Mouse (Mus musculus): Measurements from ENCODE around the gene Grm8. TPM values are rescaled to one million over a fixed set of nuclear protein-coding genes. Genes with fewer than 3 reads are reported as not detected.

The Grm8 gene
- polyA plus RNA-seq, 1 experiment from 2014 or later, result 2.0 TPM

DNA sequence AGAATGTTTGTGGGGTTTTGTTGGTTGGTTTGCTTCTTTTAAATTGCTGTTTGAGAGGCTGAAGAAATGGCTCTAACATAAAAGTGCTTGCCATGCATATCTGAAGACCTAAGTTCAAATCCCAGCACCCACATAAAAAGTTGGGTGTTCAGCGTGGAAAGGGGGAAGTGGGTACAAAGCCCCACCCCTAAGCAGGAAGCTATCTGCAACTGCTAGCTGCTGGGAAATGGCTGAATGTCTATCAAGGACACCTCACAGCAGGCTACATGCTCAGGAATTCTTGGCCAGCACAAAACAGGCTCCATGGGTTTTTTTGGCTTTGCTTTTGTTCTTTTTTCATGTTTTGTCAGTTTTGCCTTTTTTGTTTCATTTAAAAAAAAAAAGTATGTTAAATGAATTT, 20.1 kb downstream of the Grm8 start:
- no peaks in the 10 kb centered on the region for H3K9me3 ChIP-seq
- H3K27ac ChIP-seq, result no peak overlapping the region
- no peaks in the 10 kb centered on the region for H3K27me3 ChIP-seq
- no peak overlapping the region for H3K4me3 ChIP-seq
- H3K4me1 ChIP-seq, result no peaks in the 10 kb centered on the region
- 79% methylated on average over 1 of the region's 1 CpGs for WGBS
- no peak overlapping the region for H3K4me2 ChIP-seq (replicated peaks)
- no peak for ATAC-seq (ENCODE audit: insufficient number of reproducible peaks, insufficient read depth, low FRiP score, low TSS enrichment)
- no peak overlapping the region for H3K9ac ChIP-seq
- H3K36me3 ChIP-seq, result no peaks in the 10 kb centered on the region

DNA sequence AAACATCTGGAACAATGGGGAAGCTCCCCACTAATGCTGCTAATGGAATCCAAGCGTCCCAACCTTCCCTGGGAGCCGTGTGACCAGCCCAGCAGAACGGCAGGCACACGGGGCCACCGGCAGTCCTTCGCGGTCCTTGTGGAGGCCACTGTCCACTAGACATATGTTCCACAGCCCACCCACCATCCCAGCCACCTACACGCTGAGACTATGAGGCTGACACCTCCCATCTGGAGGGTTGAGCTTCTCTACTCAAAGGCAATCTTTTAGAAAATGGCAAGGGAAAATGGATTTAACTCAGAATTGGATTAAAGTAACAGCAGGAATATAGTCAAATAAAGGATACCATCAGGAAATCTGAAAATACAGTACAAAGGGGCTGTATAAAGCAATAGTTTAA, 23.4 kb downstream of the Grm8 start:
- H3K27me3 ChIP-seq, result no peaks in the 10 kb centered on the region
- ATAC-seq (ENCODE audit: insufficient number of reproducible peaks, insufficient read depth, low FRiP score, low TSS enrichment), result no peak
- H3K9me3 ChIP-seq, result no peaks in the 10 kb centered on the region
- no peak overlapping the region for H3K4me2 ChIP-seq (replicated peaks)
- 91% methylated on average over 8 of the region's 8 CpGs for WGBS
- no peak overlapping the region for H3K4me3 ChIP-seq
- H3K4me1 ChIP-seq, result no peaks in the 10 kb centered on the region
- no peak overlapping the region for H3K27ac ChIP-seq
- no peak overlapping the region for H3K9ac ChIP-seq
- no peaks in the 10 kb centered on the region for H3K36me3 ChIP-seq

DNA sequence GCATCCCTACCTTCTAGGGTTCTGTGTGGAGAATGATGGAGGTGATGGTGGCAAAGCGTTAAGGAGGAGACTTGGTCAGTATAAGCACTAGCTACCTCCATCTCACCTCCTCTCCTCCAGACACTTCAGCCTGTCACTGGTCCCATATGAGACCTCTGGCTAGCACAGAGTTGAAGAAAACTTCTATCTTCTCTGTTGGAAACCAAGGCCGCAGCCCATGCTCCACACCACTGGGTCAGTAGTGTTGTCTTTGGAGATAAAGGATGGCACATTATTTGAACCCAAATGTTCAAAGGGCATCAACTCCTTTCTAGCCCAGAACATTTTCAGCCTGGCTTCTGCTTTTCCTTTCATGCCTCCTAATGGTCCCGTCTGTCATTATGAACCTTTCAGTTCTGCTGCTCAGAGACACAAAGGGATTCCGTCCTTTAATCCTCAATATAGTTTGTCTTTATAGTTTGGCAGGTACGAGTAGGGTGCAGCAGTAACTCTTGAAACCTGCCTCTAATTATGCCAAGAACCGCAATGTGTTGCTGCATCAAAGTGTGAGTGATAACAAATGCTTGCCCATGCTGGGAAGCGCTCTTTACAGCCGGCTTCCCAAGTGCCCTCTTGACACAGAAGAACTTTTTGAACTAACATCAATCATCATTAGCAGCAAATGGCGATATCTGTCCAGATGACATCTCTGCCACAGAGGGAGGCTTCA, 32.2 kb downstream of the Grm8 start:
- WGBS, result 67% methylated on average over 9 of the region's 9 CpGs
- H3K9ac ChIP-seq, result no peak overlapping the region
- no peak for ATAC-seq (ENCODE audit: insufficient number of reproducible peaks, insufficient read depth, low FRiP score, low TSS enrichment)
- H3K4me3 ChIP-seq, result no peak overlapping the region
- H3K4me2 ChIP-seq (replicated peaks), result no peak overlapping the region
- no peaks in the 10 kb centered on the region for H3K9me3 ChIP-seq
- H3K4me1 ChIP-seq, result no peaks in the 10 kb centered on the region
- no peaks in the 10 kb centered on the region for H3K27me3 ChIP-seq
- no peak overlapping the region for H3K27ac ChIP-seq
- no peaks in the 10 kb centered on the region for H3K36me3 ChIP-seq

DNA sequence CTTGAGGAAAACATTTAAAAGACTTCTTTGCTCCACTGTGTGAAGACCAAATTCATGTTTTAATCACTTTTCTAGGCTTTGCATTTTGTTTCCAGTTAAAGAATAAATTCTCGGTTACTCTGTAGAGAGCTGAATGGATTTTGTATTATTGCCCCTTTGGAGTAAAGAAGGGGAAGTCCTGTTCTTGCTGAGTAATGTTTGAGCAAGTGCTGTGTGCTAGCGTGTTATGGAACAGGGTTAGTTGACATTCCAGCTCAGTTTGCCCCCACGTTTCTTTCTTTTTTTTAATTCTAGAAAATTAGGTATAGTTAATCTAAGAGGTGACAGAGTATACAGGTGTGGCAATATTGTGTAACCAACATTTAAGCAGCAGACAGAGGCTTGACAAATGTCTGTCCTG, 35.0 kb downstream of the Grm8 start:
- WGBS, result 86% methylated on average over 3 of the region's 3 CpGs
- no peak overlapping the region for H3K4me3 ChIP-seq

DNA sequence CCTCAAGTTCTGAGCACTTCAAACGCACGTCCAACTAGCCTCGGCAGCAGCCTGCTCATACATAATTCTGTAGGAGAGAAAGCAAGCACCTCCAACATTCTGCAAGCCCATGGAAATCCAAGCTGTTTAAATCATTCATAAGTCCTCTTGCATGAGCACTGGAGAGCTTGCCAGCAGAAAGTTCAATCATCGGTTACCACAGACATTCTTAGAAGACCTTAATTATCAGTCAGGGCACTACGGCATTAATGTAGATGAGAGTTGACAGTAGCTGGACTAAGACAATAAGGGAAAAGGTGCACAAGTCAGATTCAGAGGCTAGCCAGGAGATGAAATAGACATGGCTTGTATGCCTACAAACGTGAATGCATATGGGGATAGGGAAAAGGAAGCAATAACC, 42.5 kb downstream of the Grm8 start:
- Histone ChIP-seq H3K4me3 (no peak overlapping the region), H3K36me3 (no peaks in the 10 kb centered on the region), H3K27me3 (no peaks in the 10 kb centered on the region), H3K4me2 (replicated peaks) (no peak overlapping the region), H3K9ac (no peak overlapping the region), H3K27ac (no peak overlapping the region), H3K9me3 (no peaks in the 10 kb centered on the region), H3K4me1 (no peaks in the 10 kb centered on the region)
- WGBS, result 89% methylated on average over 6 of the region's 6 CpGs
- ATAC-seq (ENCODE audit: insufficient number of reproducible peaks, insufficient read depth, low FRiP score, low TSS enrichment), result no peak

More for the DNA sequence above, 35.0 kb downstream of the Grm8 start:
- Histone ChIP-seq H3K36me3 (no peaks in the 10 kb centered on the region), H3K9ac (no peak overlapping the region), H3K9me3 (no peaks in the 10 kb centered on the region), H3K4me2 (replicated peaks) (no peak overlapping the region), H3K4me1 (no peaks in the 10 kb centered on the region), H3K27me3 (no peaks in the 10 kb centered on the region), H3K27ac (no peak overlapping the region)
- ATAC-seq (ENCODE audit: insufficient number of reproducible peaks, insufficient read depth, low FRiP score, low TSS enrichment), result no peak

DNA sequence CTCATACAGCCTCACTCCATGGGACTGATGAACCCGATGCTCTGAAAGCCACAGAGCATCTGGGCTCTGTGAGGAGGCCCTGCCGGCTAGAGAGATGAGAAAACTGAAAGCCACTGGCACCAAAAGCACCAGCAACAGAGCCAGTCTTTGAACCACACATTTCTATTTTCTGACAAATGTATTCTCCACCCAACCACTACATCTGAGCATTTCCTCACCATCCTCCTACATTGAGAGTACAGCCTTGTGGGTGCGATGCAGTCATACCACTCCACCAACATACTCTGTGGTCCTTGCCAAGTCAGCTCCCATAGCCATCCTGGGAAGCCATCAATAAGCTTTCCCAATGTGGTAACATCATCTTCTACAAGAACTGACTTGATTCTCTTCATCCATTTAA, 43.1 kb downstream of the Grm8 start:
- no peak overlapping the region for H3K27ac ChIP-seq
- WGBS, result 86% methylated on average over 3 of the region's 3 CpGs
- no peak for ATAC-seq (ENCODE audit: insufficient number of reproducible peaks, insufficient read depth, low FRiP score, low TSS enrichment)

DNA sequence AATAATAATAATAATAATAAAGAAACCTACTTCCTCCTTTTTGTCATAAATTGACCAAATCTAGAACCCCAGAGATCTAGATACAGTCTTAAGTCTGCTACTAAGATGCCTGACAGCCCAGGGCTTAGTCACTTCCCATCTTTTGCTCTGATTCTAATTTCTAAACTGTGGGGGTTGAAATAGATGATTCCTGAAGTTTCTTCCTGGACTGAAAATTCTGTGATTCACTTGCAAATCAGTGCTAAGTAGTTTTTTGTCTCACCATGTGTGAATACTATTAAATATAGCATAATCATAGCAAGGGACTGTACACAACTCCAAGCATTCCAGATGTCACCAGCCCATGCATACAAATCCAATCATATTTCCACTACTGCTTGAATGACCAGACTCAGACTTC, 44.0 kb downstream of the Grm8 start:
- no peak for ATAC-seq (ENCODE audit: insufficient number of reproducible peaks, insufficient read depth, low FRiP score, low TSS enrichment)
- H3K36me3 ChIP-seq, result no peaks in the 10 kb centered on the region
- H3K9ac ChIP-seq, result no peak overlapping the region
- no peak overlapping the region for H3K4me2 ChIP-seq (replicated peaks)
- no peaks in the 10 kb centered on the region for H3K4me1 ChIP-seq
- H3K9me3 ChIP-seq, result no peaks in the 10 kb centered on the region
- H3K27me3 ChIP-seq, result no peaks in the 10 kb centered on the region
- no peak overlapping the region for H3K4me3 ChIP-seq
- H3K27ac ChIP-seq, result no peak overlapping the region

More for the DNA sequence above, 43.1 kb downstream of the Grm8 start:
- Histone ChIP-seq H3K27me3 (no peaks in the 10 kb centered on the region), H3K4me3 (no peak overlapping the region), H3K9ac (no peak overlapping the region), H3K4me2 (replicated peaks) (no peak overlapping the region), H3K4me1 (no peaks in the 10 kb centered on the region), H3K9me3 (no peaks in the 10 kb centered on the region), H3K36me3 (no peaks in the 10 kb centered on the region)

DNA sequence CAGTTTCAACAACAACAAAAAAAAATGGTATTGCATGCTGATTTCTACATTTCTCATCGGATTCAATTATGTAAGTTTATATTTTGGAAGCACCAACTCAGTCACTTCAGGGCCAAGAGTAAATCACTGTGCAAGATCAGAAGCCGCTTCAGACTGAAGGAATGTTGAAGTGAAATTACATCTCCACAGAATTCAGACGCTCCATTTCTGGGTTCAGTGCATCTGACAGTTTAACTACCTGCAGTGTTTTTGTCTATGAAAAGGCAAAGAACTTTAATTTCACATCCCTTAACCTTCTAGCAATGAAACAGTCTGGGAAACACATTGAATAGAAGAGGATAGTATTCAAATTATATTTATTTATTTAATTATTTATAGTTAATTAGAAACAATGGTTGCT, 59.4 kb downstream of the Grm8 start:
- Histone ChIP-seq H3K9me3 (no peaks in the 10 kb centered on the region), H3K4me2 (replicated peaks) (no peak overlapping the region), H3K9ac (no peak overlapping the region), H3K27ac (no peak overlapping the region), H3K4me3 (no peak overlapping the region), H3K27me3 (no peaks in the 10 kb centered on the region), H3K4me1 (no peaks in the 10 kb centered on the region), H3K36me3 (no peaks in the 10 kb centered on the region)
- no peak for ATAC-seq (ENCODE audit: insufficient number of reproducible peaks, insufficient read depth, low FRiP score, low TSS enrichment)
- WGBS, result 73% methylated on average over 3 of the region's 3 CpGs

DNA sequence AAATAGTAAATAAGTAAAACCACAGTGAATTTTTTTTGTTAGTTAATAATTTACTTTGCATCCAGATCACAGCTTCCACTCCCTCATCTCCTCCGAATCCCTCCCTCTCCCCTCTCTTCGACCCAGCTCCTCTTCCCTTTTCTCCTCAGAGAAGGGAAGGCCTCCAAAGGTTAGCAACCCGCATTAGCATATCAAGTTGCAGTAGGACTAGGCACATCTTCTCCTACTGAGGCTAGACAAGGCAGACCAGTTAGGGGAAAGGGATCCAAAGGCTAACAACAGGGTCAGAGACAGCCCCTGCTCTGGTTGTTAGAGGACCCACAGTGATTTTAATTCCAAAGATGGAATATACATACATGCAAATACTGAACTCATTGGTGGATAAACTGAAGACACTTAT, 60.5 kb downstream of the Grm8 start:
- WGBS, result 37% methylated on average over 3 of the region's 3 CpGs
- Histone ChIP-seq H3K36me3 (no peaks in the 10 kb centered on the region), H3K4me3 (no peak overlapping the region), H3K4me1 (no peaks in the 10 kb centered on the region), H3K27ac (no peak overlapping the region), H3K4me2 (replicated peaks) (no peak overlapping the region), H3K9me3 (no peaks in the 10 kb centered on the region), H3K9ac (no peak overlapping the region), H3K27me3 (no peaks in the 10 kb centered on the region)
- ATAC-seq (ENCODE audit: insufficient number of reproducible peaks, insufficient read depth, low FRiP score, low TSS enrichment), result no peak

DNA sequence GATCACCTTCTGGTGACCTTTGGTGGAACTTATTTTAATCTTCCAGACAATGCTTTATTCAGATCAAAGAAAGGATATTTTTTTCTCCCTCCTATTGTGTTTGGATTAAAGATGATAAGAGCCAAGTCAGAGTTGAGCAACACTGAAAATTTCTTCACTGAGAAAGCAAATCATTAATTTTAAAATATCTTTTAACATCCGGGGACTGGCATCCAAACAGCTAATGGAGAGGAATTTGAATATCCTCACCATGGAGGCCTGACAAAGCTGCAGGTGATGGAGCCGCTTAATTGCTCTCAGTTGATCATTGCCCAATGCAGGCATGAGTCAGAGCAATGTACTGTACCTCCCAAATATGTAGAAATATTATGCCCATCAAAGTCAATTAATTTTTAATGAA, 83.0 kb downstream of the Grm8 start:
- Histone ChIP-seq H3K27me3 (no peaks in the 10 kb centered on the region), H3K9ac (no peak overlapping the region), H3K9me3 (no peaks in the 10 kb centered on the region), H3K4me1 (no peaks in the 10 kb centered on the region), H3K27ac (no peak overlapping the region), H3K4me2 (replicated peaks) (no peak overlapping the region), H3K36me3 (no peaks in the 10 kb centered on the region), H3K4me3 (no peak overlapping the region)
- no peak for ATAC-seq (ENCODE audit: insufficient number of reproducible peaks, insufficient read depth, low FRiP score, low TSS enrichment)
- 85% methylated on average over 2 of the region's 2 CpGs for WGBS

DNA sequence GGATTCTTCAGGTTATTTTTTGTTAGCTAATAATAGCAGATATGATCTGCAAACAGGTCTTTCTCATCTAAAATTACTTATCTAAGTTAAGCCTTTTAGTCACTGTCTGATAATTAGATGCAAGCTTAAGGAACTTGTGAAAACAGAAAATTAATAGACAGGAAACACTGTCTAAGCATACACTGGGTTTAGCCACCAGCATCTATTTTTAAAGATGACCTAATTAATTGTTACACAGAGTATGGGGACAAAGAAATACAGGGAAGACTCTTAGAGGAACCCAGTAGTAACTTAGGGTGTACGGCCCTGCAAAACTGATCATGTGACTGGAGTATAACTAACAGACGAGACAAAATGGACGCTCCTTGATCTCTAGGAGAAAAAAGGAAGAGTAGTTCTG, 92.6 kb downstream of the Grm8 start:
- WGBS, result 69% methylated on average over 3 of the region's 3 CpGs
- H3K36me3 ChIP-seq, result no peaks in the 10 kb centered on the region
- no peaks in the 10 kb centered on the region for H3K9me3 ChIP-seq
- H3K27me3 ChIP-seq, result no peaks in the 10 kb centered on the region
- no peak for ATAC-seq (ENCODE audit: insufficient number of reproducible peaks, insufficient read depth, low FRiP score, low TSS enrichment)
- H3K4me3 ChIP-seq, result no peak overlapping the region
- H3K9ac ChIP-seq, result no peak overlapping the region
- H3K4me1 ChIP-seq, result no peaks in the 10 kb centered on the region
- no peak overlapping the region for H3K4me2 ChIP-seq (replicated peaks)
- H3K27ac ChIP-seq, result no peak overlapping the region

DNA sequence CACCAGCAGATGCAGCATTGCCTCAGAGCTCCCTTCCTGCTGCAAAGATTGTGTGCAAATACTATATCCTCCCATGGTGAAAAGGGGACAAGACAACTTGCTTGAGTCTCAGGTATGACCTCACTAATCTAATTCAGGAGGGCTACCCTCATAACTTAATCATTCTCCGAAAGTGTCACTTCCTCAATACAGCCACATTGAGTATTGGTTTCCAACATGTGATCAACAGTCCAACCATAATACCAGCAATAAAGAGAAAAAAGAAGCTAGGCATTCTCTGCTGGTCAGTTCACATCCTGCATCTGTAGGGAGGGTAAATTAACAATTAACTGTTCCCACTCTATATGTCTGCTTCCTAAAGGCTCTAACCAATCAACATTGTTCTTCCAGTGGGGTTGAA, 94.2 kb downstream of the Grm8 start:
- H3K4me1 ChIP-seq, result no peaks in the 10 kb centered on the region
- ATAC-seq (ENCODE audit: insufficient number of reproducible peaks, insufficient read depth, low FRiP score, low TSS enrichment), result no peak
- no peak overlapping the region for H3K4me2 ChIP-seq (replicated peaks)
- WGBS, result 86% methylated on average over 1 of the region's 1 CpGs
- H3K4me3 ChIP-seq, result no peak overlapping the region
- no peak overlapping the region for H3K9ac ChIP-seq
- H3K27me3 ChIP-seq, result no peaks in the 10 kb centered on the region
- no peaks in the 10 kb centered on the region for H3K9me3 ChIP-seq
- H3K36me3 ChIP-seq, result no peaks in the 10 kb centered on the region
- no peak overlapping the region for H3K27ac ChIP-seq

DNA sequence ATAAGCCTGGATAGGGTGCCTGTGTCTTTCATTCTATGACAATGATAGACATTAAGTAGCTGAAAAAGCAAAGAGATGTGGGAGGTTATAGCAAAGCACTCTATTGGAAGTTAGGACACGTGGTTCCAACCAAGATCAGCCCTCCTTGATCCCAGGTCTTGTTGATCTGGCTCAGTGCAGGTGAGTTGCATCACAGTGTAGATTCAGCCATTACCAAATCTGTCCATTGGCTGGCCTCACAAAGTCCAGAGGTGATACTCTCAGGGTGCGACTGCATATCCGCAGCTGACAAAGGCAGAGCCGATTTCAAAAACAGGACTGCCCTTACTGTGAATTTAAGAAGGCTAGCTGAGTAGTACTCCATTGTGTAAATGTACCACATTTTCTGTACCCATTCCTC, 103.0 kb downstream of the Grm8 start:
- Histone ChIP-seq H3K9ac (no peak overlapping the region), H3K9me3 (no peaks in the 10 kb centered on the region), H3K27me3 (no peaks in the 10 kb centered on the region), H3K4me3 (no peak overlapping the region), H3K4me2 (replicated peaks) (no peak overlapping the region), H3K36me3 (no peaks in the 10 kb centered on the region), H3K4me1 (no peaks in the 10 kb centered on the region), H3K27ac (no peak overlapping the region)
- 92% methylated on average over 4 of the region's 4 CpGs for WGBS
- ATAC-seq (ENCODE audit: insufficient number of reproducible peaks, insufficient read depth, low FRiP score, low TSS enrichment), result no peak
